Mouse (Mus musculus): ENCODE measurements at regions not wholly inside any gene's neighbourhood (a gene's known extent, or its start where the extent isn't known, plus 50 kb on each side); places are given as distances from the start of the nearest gene placed in this dataset.

DNA sequence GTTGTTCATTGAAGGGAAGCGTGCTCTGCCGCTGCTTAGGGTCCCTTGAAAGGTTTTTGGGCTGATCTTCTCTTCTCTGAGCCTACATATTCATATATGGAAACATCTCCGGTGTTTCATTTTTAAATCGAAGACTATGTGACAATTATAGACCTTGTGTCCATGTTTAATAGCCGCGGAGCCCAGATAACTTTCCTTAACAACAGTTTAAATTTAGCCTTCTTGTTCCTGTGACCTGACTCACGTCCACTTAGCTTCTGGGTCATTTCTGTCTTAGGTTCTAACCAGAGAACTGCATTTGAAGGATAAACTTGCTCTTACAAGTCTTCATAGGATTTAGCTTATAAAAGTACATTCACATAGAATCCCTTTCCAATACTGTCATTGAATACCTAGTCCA is 153.6 kb downstream of the Sptssa start:
- Histone ChIP-seq H3K27me3 (ENCODE audit: insufficient read depth, low read length) (no peaks in the 10 kb centered on the region), H3K4me1 (ENCODE audit: insufficient read depth, low read depth, low read length) (no peaks in the 10 kb centered on the region), H3K9me3 (replicated peaks) (peaks cover 21% of the 10 kb centered on the region), H3K4me3 (ENCODE audit: low read depth, low read length) (no peak overlapping the region), H3K36me3 (replicated peaks) (no peaks in the 10 kb centered on the region)
- TF ChIP-seq TAL1 (conservative IDR thresholded peaks at IDR 0.05; ENCODE audit: low read depth, low read length) (no peak), CTCF (IDR thresholded peaks at IDR 0.05; ENCODE audit: low read depth, low read length) (no peak), GATA2 (IDR thresholded peaks at IDR 0.05; ENCODE audit: borderline replicate concordance, low read depth, low read length) (no peak), GATA1 (IDR thresholded peaks at IDR 0.05; ENCODE audit: borderline replicate concordance, low read length) (no peak), POLR2AphosphoS5 (IDR thresholded peaks at IDR 0.05; ENCODE audit: insufficient replicate concordance, low read depth, low read length) (no peak)
- DNase-seq (ENCODE audit: low spot score) (no peak), ATAC-seq (ENCODE audit: extremely low read depth, insufficient number of reproducible peaks, low FRiP score, poor library complexity, severe bottlenecking) (no peak)

DNA sequence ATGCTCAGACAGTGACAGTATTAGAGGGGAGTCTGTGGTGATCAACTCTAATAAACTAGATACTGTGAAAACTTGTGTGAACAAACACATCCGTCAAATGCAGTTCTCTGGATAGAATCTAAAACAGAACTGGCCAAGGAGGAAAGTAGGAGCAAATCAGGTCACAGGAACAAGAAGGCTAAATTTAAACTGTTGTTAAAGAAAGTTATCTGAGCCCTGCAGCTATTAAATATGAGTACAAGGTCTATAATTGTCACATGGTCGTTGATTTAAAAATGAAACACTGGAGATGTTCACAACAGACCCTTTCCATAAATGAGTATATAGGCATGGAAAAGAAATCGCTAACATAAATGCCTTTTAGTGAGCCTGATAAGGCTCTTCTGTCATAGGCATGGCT is 156.4 kb downstream of the Sptssa start:
- H3K9me3 ChIP-seq (replicated peaks) = peaks cover 11% of the 10 kb centered on the region
- H3K36me3 ChIP-seq (replicated peaks) = no peaks in the 10 kb centered on the region
- H3K4me1 ChIP-seq (ENCODE audit: insufficient read depth, low read depth, low read length) = no peaks in the 10 kb centered on the region
- TF ChIP-seq POLR2AphosphoS5 (IDR thresholded peaks at IDR 0.05; ENCODE audit: insufficient replicate concordance, low read depth, low read length) = no peak
- no peak overlapping the region for H3K4me3 ChIP-seq (ENCODE audit: low read depth, low read length)
- DNase-seq (ENCODE audit: low spot score) = no peak
- ATAC-seq (ENCODE audit: extremely low read depth, insufficient number of reproducible peaks, low FRiP score, poor library complexity, severe bottlenecking) = no peak
- no peaks in the 10 kb centered on the region for H3K27me3 ChIP-seq (ENCODE audit: insufficient read depth, low read length)

DNA sequence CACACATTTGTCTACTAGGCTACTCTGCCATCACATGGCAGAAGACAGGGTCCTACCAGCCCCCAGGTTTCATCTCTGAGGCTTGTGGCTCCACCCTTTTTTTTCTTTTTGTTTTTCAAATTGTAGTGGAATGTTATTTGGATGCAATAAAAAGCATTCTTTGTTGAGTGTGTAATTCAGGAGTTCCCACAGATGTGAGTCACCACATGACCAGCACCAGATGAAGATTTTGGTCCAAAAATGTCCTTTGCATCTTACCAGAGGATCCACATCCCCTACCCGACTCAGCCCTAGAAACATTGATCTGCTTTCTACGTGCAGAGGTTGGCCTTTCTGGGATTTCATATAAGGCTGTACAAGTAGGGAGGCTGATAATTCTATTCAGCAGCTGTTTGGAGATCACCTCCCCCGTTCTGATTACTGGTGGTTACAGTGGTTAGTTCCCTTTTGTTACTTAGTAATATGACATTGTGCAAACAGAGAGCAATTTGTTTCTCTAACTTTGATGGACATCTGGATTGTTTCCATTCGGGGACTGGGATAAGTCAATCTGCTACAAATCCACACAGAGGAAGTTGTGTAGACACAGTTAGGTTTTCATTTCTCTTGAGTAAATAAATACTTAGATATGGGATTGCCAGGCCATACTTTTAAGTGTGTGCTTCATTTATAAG is 160.5 kb downstream of the Sptssa start:
- Histone ChIP-seq H3K4me3 (ENCODE audit: low read depth, low read length) (no peak overlapping the region), H3K9me3 (replicated peaks) (peaks cover 32% of the 10 kb centered on the region), H3K4me1 (ENCODE audit: insufficient read depth, low read depth, low read length) (no peaks in the 10 kb centered on the region), H3K27me3 (ENCODE audit: insufficient read depth, low read length) (no peaks in the 10 kb centered on the region), H3K36me3 (replicated peaks) (no peaks in the 10 kb centered on the region)
- DNase-seq (ENCODE audit: low spot score) (no peak), ATAC-seq (ENCODE audit: extremely low read depth, insufficient number of reproducible peaks, low FRiP score, poor library complexity, severe bottlenecking) (no peak)
- TF ChIP-seq GATA1 (IDR thresholded peaks at IDR 0.05; ENCODE audit: borderline replicate concordance, low read length) (no peak), CTCF (IDR thresholded peaks at IDR 0.05; ENCODE audit: low read depth, low read length) (no peak), GATA2 (IDR thresholded peaks at IDR 0.05; ENCODE audit: borderline replicate concordance, low read depth, low read length) (no peak), TAL1 (conservative IDR thresholded peaks at IDR 0.05; ENCODE audit: low read depth, low read length) (no peak), POLR2AphosphoS5 (IDR thresholded peaks at IDR 0.05; ENCODE audit: insufficient replicate concordance, low read depth, low read length) (no peak)

DNA sequence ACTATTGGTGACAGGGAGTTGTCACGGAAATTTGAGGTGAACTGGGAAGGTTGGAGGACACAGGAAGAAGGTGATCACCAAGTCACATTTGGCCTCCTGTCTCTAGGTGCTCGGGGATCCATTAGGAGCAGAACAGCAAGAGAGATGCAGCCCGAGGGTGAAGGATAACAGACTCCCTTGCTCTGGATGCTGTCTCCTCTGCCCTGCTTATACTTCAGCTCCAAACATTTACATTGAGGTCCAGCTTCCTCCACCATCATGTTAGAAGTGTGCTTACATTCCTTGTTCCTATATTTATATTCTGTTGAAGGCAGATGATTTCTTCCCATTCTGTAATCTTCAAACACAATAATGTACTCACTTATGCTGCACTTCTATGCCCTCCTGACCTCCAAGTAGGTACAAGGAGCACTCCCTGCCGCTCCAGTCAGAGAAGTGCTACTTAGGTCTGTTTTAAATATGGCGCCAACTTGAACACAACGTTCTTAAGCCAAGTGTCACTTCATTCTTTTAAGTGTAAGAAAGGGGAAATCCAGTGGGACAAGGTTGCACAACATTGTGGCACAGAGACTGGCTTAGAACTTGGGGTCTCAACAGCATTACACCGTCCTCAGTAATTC is 161.5 kb downstream of the Sptssa start:
- no peak overlapping the region for H3K4me3 ChIP-seq (ENCODE audit: low read depth, low read length)
- DNase-seq (ENCODE audit: low spot score) (no peak), ATAC-seq (ENCODE audit: extremely low read depth, insufficient number of reproducible peaks, low FRiP score, poor library complexity, severe bottlenecking) (no peak)
- H3K27me3 ChIP-seq (ENCODE audit: insufficient read depth, low read length) = no peaks in the 10 kb centered on the region
- no peak for TF ChIP-seq TAL1 (conservative IDR thresholded peaks at IDR 0.05; ENCODE audit: low read depth, low read length)
- TF ChIP-seq GATA2 (IDR thresholded peaks at IDR 0.05; ENCODE audit: borderline replicate concordance, low read depth, low read length) = no peak
- TF ChIP-seq GATA1 (IDR thresholded peaks at IDR 0.05; ENCODE audit: borderline replicate concordance, low read length) = no peak
- no peak for TF ChIP-seq CTCF (IDR thresholded peaks at IDR 0.05; ENCODE audit: low read depth, low read length)
- no peak for TF ChIP-seq POLR2AphosphoS5 (IDR thresholded peaks at IDR 0.05; ENCODE audit: insufficient replicate concordance, low read depth, low read length)
- no peaks in the 10 kb centered on the region for H3K4me1 ChIP-seq (ENCODE audit: insufficient read depth, low read depth, low read length)
- H3K36me3 ChIP-seq (replicated peaks) = no peaks in the 10 kb centered on the region
- peaks cover 39% of the 10 kb centered on the region for H3K9me3 ChIP-seq (replicated peaks)

DNA sequence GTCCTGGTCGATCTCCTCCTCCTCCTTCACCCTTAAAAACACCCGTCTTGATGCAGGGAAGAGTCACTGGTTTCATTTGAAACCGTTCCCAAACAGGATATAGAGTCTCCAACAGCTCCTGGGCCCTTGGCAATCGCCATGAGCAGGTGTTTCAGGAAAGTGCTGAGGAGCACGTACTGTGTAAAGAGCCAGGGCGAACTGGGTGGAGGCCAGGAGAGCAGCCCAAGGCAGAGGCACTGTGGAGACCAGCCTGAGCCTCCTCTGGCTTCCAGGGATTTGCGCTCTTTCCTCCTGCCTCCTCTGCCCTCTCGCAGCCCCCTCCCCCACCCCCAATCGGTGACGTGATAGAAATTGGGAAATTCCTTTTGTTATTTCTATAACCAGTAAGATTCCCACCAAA is 163.6 kb downstream of the Sptssa start:
- ATAC-seq (ENCODE audit: extremely low read depth, insufficient number of reproducible peaks, low FRiP score, poor library complexity, severe bottlenecking) = no peak
- Histone ChIP-seq H3K36me3 (replicated peaks) (no peaks in the 10 kb centered on the region), H3K9me3 (replicated peaks) (peaks cover 40% of the 10 kb centered on the region), H3K27me3 (ENCODE audit: insufficient read depth, low read length) (no peaks in the 10 kb centered on the region), H3K4me1 (ENCODE audit: insufficient read depth, low read depth, low read length) (no peaks in the 10 kb centered on the region), H3K4me3 (ENCODE audit: low read depth, low read length) (no peak overlapping the region)
- TF ChIP-seq POLR2AphosphoS5 (IDR thresholded peaks at IDR 0.05; ENCODE audit: insufficient replicate concordance, low read depth, low read length) (no peak), TAL1 (conservative IDR thresholded peaks at IDR 0.05; ENCODE audit: low read depth, low read length) (no peak), GATA2 (IDR thresholded peaks at IDR 0.05; ENCODE audit: borderline replicate concordance, low read depth, low read length) (no peak), GATA1 (IDR thresholded peaks at IDR 0.05; ENCODE audit: borderline replicate concordance, low read length) (no peak), CTCF (IDR thresholded peaks at IDR 0.05; ENCODE audit: low read depth, low read length) (no peak)
- no peak for DNase-seq (ENCODE audit: low spot score)

DNA sequence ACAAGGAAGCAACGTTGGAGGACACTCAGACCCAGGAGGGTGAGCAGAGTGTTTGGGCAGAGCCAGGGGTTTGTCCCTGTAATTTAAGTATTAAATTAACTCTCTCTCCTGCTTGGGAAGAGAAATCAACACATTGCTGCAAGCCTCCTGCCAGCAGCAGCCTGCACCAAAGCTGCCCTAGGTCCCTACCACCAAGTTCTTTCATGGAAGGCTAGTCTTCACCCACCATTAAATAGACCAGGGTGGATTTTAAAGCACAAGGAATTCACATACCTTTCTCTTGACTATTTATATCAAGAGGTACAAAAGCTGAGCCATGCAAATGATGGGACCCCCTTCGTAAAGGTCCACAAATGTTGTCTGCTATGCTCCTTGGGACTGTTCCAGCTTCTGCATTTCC is 165.9 kb downstream of the Sptssa start:
- H3K4me1 ChIP-seq (ENCODE audit: insufficient read depth, low read depth, low read length) = no peaks in the 10 kb centered on the region
- H3K36me3 ChIP-seq (replicated peaks) = no peaks in the 10 kb centered on the region
- no peak for TF ChIP-seq CTCF (IDR thresholded peaks at IDR 0.05; ENCODE audit: low read depth, low read length)
- TF ChIP-seq TAL1 (conservative IDR thresholded peaks at IDR 0.05; ENCODE audit: low read depth, low read length) = no peak
- no peak for TF ChIP-seq GATA2 (IDR thresholded peaks at IDR 0.05; ENCODE audit: borderline replicate concordance, low read depth, low read length)
- TF ChIP-seq GATA1 (IDR thresholded peaks at IDR 0.05; ENCODE audit: borderline replicate concordance, low read length) = no peak
- no peak for TF ChIP-seq POLR2AphosphoS5 (IDR thresholded peaks at IDR 0.05; ENCODE audit: insufficient replicate concordance, low read depth, low read length)
- no peak overlapping the region for H3K4me3 ChIP-seq (ENCODE audit: low read depth, low read length)
- H3K9me3 ChIP-seq (replicated peaks) = peaks cover 40% of the 10 kb centered on the region
- DNase-seq (ENCODE audit: low spot score) = no peak
- no peaks in the 10 kb centered on the region for H3K27me3 ChIP-seq (ENCODE audit: insufficient read depth, low read length)
- ATAC-seq (ENCODE audit: extremely low read depth, insufficient number of reproducible peaks, low FRiP score, poor library complexity, severe bottlenecking) = no peak

All from G1E (cell line).